Mouse (Mus musculus): ENCODE results near the gene Ints1. TPM values are rescaled to one million over a fixed set of nuclear protein-coding genes. Genes with fewer than 3 reads are reported as not detected.

Gene Ints1
- polyA plus RNA-seq, 1 experiment = 46.5 TPM

- 57% methylated on average over 3 of the region's 3 CpGs for WGBS
- no peak for DNase-seq (ENCODE audit: low read depth, low spot score)
Measured at GRCm38 (mm10) chr5:139726186-139726585, 49.3 kb downstream of the Ints1 start.

- DNase-seq (ENCODE audit: low read depth, low spot score) = no peak
- WGBS = 61% methylated on average over 10 of the region's 10 CpGs
Measured at GRCm38 (mm10) chr5:139724336-139725116, 50.9 kb downstream of the Ints1 start.

GRCm38 (mm10) chr5:139723113-139723512, 52.4 kb downstream of the Ints1 start:
- no peak for DNase-seq (ENCODE audit: low read depth, low spot score)
- WGBS = 73% methylated on average over 9 of the region's 9 CpGs

DNA sequence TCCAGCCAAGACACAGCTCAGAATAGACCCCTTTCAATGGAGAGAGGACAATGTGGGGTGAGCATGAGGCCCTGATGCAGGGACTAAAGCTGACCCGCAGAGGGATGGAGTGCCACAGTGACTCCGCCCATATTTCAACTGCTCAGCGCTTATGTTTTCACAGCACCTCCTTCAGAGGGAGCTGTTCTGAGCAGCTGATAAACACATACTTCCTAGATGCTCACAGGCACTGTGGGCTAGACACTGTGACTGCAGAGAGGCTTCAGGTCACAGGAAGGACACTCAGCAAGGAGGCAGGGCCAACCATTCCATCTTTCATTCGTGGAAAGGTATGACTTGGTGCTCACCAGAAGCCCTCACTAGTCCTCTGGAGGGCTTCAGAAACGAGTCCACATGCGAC, 52.8 kb downstream of the Ints1 start:
- no peak for DNase-seq (ENCODE audit: low read depth, low spot score)
- 68% methylated on average over 6 of the region's 6 CpGs for WGBS

- 76% methylated on average over 7 of the region's 7 CpGs for WGBS
- DNase-seq (ENCODE audit: low read depth, low spot score) = no peak
Measured at GRCm38 (mm10) chr5:139718949-139719348, 56.5 kb downstream of the Ints1 start.

DNA sequence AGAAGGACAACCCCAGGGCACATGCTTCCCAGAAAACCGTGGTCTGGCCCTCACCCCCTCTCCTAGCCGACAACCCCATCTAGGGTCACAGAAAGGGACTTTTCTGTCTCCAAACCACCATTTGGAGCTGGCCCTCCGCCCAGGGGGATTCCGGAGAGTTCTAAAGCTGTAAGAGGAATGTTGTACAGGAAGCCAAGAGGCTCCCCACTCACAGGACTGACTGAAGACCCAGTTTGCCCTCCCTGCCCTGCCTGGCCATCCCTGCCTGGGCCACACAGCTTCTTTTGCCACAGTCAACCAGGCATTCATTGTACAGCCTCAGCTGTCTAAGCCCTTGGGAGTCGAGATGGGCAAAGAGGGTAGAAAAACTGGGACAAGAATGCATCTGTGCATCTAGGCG, 56.9 kb downstream of the Ints1 start:
- DNase-seq (ENCODE audit: low read depth, low spot score) = no peak
- WGBS = 67% methylated on average over 6 of the region's 6 CpGs

DNA sequence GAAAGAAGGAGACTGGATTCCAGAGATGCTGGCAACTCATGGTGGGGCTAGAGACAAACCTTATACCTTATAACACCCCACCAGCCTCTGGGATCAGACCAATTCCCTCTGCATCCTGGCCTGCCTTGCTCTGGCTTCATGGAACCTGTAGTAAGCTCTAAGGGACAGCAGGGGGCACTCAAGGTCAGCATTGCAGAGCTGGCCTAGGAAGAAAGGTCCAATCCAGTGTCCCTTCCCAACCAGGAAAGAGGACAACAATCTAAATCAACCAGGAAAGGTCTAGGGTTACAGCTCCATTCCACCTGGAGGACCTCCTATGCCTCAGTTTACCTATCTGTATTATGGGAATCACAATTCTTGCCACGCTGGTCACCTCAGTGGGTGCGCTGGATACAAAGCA, 57.8 kb downstream of the Ints1 start:
- no peak for DNase-seq (ENCODE audit: low read depth, low spot score)
- 94% methylated on average over 2 of the region's 2 CpGs for WGBS

GRCm38 (mm10) chr5:139706496-139706895, 69.0 kb downstream of the Ints1 start:
- WGBS = 92% methylated on average over 10 of the region's 10 CpGs

DNA sequence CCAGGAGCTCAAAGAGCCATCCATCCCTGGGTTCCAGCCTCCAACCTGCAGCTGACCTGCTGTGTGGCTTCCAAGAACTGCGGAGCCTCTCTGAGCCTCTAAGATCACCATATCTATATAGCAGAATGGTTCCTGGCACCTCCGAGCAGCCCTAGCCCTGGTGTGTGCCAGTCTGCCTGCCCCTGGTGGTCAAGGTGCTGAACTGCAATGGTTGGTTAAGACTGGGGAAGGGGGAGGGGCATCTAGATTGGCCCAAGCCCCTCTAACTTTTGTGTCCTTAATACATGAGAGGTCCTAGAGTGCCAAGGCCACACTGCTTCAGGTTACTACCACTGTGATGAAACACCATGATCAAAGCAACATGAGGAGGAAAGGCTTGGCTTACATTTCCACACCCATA, 72.6 kb downstream of the Ints1 start:
- no peak for DNase-seq (ENCODE audit: low read depth, low spot score)
- 58% methylated on average over 2 of the region's 2 CpGs for WGBS

More at GRCm38 (mm10) chr5:139706496-139706895, 69.0 kb downstream of the Ints1 start:
- no peak for DNase-seq (ENCODE audit: low read depth, low spot score)

DNA sequence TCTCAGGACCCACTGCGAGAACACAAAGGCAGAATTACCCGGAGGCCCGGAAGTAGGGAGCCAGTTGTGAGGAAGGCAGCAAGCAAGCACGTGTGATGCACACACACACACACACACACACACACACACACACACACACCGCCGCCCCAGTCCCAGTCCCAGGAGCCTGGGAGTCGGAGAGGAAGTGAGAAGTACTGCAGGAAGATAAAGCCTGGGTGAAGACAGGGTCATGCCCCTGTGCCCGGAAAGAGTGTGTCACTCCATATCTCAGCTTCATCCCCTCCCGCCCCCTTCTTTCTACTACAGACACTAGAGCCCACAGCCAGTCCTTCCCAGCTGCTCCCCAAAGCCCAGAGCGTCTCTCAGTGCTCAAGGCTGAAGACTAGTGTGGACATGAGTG, 73.2 kb downstream of the Ints1 start:
- WGBS = 38% methylated on average over 10 of the region's 10 CpGs
- no peak for DNase-seq (ENCODE audit: low read depth, low spot score)

Other genes starting within 250 kb of the Ints1 start
- not detected in 2 replicates for gene Uncx, start 232.2 kb downstream of the Ints1 start, polyA plus RNA-seq (2012; rRNA removed)
- gene Micall2, start 39.3 kb downstream of the Ints1 start, polyA plus RNA-seq (2012; rRNA removed) = 11.7 and 13.2 TPM in 2 replicates
- gene Mafk, start 15.8 kb upstream of the Ints1 start, polyA plus RNA-seq (2012; rRNA removed) = 30.4 and 33.6 TPM in 2 replicates
- gene Tmem184a, start 44.2 kb upstream of the Ints1 start, polyA plus RNA-seq (2012; rRNA removed) = 92.0 and 188 TPM in 2 replicates
- gene Gm26938, start 50.7 kb upstream of the Ints1 start, polyA plus RNA-seq (2012; rRNA removed) = not detected in 2 replicates
- 40.2 and 46.5 TPM in 2 replicates for gene Psmg3, start 51.2 kb upstream of the Ints1 start, polyA plus RNA-seq (2012; rRNA removed)
- 0.06 and 0.15 TPM in 2 replicates for gene Elfn1, start 132.3 kb upstream of the Ints1 start, polyA plus RNA-seq (2012; rRNA removed)